Mouse (Mus musculus): ENCODE results near the gene Gal3st2c. TPM values are rescaled to one million over a fixed set of nuclear protein-coding genes. Genes with fewer than 3 reads are reported as not detected.
"Not testable (repeated sequence)": the region's sequence is repeated elsewhere in the genome, so short reads cannot be mapped to it uniquely, and the experiment has no call there.

The Gal3st2c gene
- total RNA-seq, 1 experiment from 2014 or later: 0.11 TPM

- DNase-seq: no peak
Measured at GRCm38 (mm10) chr1:94046544-94046943, 56.2 kb downstream of the Gal3st2c start.

- DNase-seq: no peak
Measured at GRCm38 (mm10) chr1:94051104-94051503, 60.8 kb downstream of the Gal3st2c start.

DNA sequence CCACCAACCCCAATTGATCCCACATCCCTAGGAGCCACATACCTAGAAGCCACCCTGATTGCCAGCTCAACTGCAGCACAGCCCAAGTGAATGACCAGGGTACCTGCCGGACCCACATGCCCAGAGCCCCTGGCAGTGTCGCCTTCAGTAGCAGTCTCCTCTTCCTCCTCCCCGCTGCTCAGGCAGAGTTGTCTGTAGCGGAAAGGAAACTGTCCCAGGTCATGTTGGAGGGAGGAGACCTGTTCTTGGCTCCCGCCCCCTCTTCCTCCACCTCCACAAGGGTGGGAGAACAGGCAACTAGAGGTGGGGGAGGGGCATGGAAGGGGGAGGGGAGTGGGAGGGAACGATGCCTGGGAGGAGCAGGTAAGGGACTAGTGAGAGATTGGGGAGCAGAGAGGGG, 62.1 kb downstream of the Gal3st2c start, which contains the start of gene Pdcd1:
Gene Pdcd1, minus strand, starts transcription at position 181 of the 400 bp plus-strand sequence.
- DNase-seq: no peak

DNA sequence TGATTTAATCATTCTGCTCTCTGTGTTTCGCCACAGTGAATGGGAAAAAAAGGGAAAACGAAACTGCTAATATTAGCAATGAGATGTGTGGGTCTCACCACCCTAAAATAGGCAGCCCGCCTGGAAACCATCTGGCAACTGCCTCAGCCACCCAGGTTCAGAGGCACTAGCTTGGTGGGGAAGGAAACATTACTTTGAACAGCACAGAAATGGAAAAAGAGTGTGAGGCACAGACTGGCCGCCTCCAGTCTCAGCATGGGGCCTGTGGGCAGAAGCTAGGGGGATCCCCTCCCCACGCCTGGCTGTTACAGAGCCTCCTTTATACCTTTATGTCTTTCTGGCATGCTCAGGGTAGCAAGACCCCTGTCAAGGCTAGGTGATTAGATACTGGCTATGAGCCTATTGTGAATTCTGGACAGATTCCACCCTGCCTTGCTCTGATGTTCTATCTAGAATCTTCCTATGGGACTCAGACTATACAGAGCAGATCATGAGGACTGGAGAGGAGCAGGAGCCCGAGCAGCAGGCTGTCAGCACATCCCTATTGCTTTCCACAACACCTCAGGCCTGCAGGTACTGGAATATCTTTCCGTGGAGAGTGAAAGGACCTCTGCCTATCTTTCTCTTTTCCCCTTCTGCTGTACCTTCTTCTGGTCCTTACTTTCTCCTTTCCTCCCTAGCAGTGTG, 63.4 kb downstream of the Gal3st2c start:
- no peak for DNase-seq

DNA sequence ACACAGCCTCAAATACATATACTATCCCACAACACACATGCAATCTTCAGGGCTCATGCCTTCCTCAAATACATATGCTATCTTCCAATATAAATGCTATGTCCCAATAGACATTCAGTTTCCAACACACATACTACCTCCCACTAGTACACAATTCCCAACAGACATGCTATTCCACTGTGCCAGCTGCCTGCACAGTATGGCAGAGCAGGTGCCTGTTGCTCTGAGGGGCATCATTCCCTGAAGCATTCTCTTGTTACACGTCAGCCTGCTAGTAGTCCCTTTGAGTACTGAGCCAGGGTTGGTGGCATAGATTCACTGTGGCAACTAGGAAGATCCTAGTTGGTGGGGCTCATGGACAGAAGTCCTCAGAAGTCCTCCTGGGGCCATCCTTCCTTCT, 64.2 kb downstream of the Gal3st2c start:
- DNase-seq: no peak

GRCm38 (mm10) chr1:94055966-94056365, 65.7 kb downstream of the Gal3st2c start:
- no peak for DNase-seq

DNA sequence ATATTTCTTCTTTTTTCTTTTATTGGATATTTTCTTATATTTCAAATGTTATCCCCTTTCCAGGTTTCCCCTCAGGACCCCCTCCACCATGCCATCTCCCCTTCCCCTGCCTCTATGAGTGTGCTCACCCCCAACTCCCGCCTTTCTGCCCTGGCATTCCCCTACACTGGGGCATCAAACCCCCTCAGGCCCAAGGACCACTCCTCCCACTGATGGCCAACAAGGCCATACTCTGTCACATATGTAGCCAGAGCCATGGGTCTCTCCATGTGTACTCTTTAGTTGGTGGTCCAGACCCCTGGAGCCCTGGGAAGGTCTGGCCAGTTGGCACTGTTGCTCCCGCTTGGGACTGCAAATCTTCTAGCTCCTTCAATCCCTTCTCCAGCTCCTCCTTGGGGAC, 67.1 kb downstream of the Gal3st2c start:
- no peak for DNase-seq

- not testable (repeated sequence) for DNase-seq
Measured at GRCm38 (mm10) chr1:94058281-94058680, 68.0 kb downstream of the Gal3st2c start.

Other genes starting within 250 kb of the Gal3st2c start
- gene Atg4b, start 239.0 kb upstream of the Gal3st2c start, total RNA-seq (2021): 67.3 and 69.4 TPM in 2 replicates
- 42.6 and 45.8 TPM in 2 replicates for gene Thap4, start 235.6 kb upstream of the Gal3st2c start, total RNA-seq (2021)
- gene Dtymk, start 188.6 kb upstream of the Gal3st2c start, total RNA-seq (2021): 70.1 and 70.7 TPM in 2 replicates
- gene Ing5, start 186.5 kb upstream of the Gal3st2c start, total RNA-seq (2021): 15.2 and 17.3 TPM in 2 replicates
- gene D2hgdh, start 165.6 kb upstream of the Gal3st2c start, total RNA-seq (2021): 39.7 and 45.1 TPM in 2 replicates
- gene Gal3st2, start 129.2 kb upstream of the Gal3st2c start, total RNA-seq (2021): 0.60 TPM in 1 of 2 replicates, not detected in the other
- 0.26 and 1.2 TPM in 2 replicates for gene Gal3st2b, start 72.2 kb upstream of the Gal3st2c start, total RNA-seq (2021)
- gene Neu4, start 29.9 kb downstream of the Gal3st2c start, total RNA-seq (2021): not detected in 2 replicates
- gene Pdcd1, start 62.0 kb downstream of the Gal3st2c start, total RNA-seq (2021): 0.30 TPM in 1 of 2 replicates, not detected in the other